Mouse (Mus musculus) lung, postnatal 4 days (tissue): ENCODE measurements around the gene Pkn1.

Experiments
- DNase-seq, 2 experiments: peaks; one replicate each; pipeline ENCODE4 v3.0.0; 2021

Gene Pkn1

GRCm38 (mm10) chr8:83723447-83724083 is 24.6 kb upstream of the Pkn1 start:
- DNase-seq = no peak

DNA sequence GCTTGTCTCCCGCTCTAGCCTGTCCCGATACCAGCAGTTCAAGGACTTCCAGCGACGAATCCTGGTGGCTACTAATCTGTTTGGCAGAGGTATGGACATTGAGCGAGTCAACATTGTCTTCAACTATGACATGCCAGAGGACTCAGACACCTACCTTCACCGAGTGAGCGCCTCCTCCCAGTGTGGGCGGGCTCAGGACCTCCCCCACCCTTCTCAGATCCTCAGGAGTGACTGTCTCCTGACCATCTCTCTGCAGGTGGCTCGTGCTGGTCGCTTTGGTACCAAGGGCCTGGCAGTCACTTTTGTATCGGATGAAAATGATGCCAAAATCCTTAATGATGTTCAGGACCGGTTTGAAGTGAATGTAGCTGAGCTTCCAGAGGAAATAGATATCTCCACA is 23.7 kb upstream of the Pkn1 start:
- DNase-seq = no peak

DNA sequence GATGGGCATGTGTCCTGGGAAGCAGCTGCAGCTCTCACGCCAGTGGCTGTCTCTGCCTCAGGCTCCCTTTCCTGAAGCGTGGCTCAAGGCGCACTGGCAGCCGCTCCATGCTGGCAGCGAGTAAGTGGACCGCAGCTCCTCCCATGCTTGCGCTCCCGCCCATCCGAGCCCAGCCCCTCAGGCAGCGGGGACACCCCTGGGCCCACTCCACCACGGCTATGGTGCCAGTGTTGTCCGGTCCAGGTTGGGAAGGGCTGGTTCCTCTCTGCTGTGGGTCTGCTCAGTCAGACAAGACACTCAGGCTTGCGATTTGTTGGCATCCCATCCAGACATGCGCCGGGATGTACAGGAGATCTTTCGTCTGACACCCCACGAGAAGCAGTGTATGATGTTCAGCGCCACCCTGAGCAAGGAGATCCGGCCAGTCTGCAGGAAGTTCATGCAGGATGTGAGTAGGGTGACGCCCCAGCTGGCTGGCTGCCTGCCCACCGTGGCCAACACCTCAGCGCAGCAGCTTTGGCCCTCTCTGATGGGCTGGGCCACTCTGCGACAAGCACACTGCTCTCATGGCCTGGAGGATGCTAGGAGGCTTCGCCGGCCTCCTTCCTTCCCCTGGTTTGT is 22.5 kb upstream of the Pkn1 start:
- DNase-seq = peak; percentile 86 to 93

DNA sequence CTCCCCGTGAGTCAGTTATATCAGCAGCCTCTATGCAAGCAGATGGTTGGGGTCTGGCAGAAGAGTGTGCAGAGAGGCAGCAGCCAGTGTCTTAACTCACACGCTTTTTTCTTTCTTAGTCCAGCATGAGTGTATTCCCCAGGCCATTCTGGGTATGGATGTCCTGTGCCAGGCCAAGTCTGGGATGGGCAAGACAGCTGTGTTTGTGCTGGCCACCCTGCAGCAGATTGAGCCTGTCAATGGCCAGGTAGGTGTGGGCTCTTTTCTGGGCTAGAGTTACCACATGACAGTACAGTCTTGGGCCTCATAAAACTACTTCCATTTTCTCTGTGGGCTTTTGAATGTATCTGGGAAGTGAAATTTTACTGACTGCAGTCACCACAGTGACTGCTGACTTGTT is 20.7 kb upstream of the Pkn1 start:
- no peak for DNase-seq

- DNase-seq = no peak
Observed at GRCm38 (mm10) chr8:83719048-83719447, 20.1 kb upstream of the Pkn1 start.

DNA sequence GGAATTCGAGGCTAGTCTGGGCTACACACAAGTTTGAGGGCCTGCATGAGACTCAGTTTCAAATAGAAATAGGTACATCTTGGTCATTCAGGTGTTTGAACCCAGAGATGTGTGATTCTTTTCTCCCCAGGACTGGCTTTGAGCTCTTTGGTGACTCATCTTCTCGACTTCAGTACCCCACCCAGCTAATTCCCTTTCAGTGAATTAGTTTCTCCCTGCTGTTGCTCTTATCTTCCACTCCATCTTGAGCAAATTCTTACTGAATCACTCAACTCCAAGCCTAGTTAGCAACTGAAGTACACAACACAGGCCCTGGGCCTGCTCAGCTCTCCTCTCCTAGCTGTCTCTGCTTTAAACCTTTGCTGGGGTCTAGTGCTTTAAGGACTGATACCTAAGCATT is 17.6 kb upstream of the Pkn1 start:
- DNase-seq = no peak

DNA sequence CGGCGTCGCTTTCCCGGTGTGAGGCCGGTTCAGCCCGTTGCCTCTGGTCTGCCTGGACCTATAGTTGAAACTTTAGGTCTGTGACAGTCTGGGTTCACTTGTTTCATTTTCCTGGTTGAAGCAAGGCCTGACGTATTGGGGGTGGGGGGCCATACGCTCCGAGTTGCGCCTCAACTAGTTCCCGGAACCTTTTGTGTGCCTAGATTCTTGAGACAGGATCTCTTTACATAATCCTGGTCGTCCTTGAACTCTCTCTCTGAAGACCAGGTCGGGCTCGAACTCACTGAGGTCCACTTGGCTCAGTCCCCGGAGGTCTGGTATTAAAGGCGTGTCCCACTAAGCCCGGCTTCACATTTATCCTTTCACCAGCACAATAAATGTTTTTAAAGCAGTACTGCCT is 16.8 kb upstream of the Pkn1 start:
- no peak for DNase-seq

DNA sequence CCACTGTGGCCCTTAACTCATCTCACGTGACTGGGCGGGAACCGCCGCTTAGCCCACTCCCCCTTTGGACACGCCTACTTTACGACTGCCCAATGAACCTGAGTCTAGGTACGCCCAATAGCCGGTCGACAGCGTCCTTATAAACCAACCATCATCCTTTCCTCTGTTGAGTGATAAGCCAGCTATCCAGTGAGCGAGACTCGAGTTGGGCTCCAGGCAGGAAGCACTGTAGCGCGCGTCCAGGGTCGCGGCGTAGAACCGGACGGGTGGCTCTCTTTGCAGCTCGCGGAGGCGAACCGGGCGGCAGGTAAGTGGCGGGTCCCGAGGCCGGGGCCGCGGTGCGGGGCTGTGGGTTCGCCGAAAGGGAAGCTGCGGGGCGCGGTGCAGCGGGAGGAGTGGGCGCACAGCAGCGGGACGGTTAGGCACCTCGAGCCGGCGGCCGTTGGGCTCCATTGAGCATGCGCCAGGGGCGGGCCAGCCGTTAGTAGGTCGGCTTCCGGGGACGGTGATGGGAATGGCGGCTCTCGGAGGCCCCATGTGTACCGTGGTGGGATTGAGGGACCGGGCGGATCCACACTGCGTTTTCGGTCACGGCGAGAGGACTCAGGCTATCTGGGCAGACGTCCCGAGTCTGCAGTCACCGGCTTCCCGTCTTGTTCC is 16.2 kb upstream of the Pkn1 start, which contains the start of gene Ddx39:
Ddx39 (plus strand) TSS at position 147 of the 660 bp plus-strand sequence.
- peak; percentile 97 for DNase-seq

DNA sequence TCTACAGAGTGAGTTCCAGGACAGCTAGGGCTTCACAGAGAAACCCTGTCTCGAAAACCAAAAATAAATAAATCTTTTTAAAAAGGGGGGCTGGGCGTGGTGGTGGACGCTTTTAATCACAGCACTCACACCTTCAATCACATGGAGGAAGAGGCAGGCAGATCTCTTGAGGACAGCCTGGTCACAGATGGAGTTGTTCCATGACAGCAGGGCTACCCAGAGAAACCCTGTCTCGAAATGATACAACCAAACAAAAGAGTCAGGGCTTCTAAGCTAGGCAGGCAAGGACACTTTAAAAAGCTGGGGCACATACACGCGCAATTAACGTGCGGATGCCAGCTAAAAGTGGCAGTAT is 15.7 kb upstream of the Pkn1 start:
- DNase-seq = no peak

DNA sequence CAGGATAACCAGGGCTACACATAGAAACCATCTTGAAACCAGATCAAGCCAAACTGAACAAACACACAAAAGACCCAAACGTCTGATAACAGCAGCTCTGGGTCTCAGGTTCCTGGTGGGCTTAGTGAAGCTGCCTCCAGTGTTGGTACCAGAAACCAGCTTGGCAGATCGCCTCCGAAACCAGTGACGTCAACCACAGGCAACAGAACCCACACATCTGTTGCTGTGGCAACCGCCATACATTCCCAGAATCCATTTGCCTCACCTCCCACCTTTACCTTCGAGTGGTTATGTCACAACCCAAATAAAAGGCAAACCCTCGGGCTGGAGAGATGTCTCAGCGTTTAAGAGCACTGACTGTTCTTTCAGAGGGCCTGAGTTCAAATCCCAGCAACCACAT is 8.6 kb upstream of the Pkn1 start:
- no peak for DNase-seq

- no peak for DNase-seq
Observed at GRCm38 (mm10) chr8:83706411-83706810, 7.4 kb upstream of the Pkn1 start.

- DNase-seq = no peak
Observed at GRCm38 (mm10) chr8:83703426-83703825, 4.4 kb upstream of the Pkn1 start.

GRCm38 (mm10) chr8:83700423-83701085 is 1.6 kb upstream of the Pkn1 start:
- DNase-seq = no peak

DNA sequence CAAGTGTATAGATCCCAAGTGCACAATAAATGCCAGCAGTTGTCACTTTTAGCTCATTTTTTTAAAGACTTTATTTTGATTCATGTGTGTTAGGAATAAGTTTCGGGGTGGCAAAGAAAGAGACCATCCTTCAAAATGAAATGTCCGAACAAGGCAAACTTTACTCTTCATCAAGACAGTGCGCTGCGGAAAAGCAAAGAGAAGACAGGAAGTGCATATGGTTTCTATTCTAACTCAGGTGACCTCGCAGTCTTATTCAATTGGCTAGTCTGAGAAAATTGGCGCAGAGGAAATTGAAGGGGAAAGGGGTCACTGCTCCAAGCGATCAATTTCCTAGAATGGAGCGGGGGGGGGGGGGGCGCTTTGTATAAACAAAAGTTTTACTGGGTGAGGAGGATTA is 587 bp upstream of the Pkn1 start:
- no peak for DNase-seq

- DNase-seq = peak; percentile 70 to 71
Observed at GRCm38 (mm10) chr8:83698291-83698660, 703 bp downstream of the Pkn1 start.

DNA sequence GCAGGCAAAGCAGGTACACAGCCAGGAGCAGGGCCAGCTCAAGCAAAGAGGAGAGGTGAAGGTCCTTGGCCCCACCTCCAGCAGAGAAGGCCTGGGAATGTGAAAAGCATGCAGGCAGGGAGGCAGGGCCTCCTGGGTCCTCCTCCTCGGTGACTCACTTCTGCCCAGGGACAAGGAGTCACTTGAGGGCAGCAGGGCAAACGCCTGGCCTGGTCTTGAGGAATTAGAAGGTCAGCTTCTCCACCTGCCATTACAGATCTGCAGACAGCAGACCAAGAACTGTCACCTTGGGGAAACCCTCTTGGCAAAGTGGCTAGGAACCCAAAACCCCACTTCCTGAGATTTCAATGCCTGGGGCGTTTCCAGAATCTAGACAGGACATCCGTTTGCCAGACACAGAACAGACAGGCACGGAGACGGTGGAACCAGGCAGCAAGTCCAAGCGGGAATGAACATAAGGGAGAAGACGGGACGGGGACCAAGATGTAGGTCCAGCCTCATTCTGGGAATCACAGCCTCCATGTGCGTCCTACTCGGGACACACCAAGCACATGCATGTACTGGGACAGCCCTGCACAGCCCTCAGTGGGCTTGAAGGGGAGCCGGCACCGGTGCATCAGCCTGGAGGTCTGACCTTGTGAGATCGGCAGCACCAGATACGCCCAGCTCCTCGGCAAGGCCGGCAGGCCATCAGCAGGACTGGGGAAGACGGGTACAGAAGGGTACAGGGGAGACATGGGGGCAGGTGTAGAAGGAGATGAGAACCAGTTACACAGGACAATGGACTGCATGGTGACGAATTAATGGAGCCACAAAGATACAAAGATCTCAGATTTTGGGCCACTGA is 1.4 kb downstream of the Pkn1 start:
- DNase-seq = peak; percentile 72 to 81

- peak; percentile 53 to 58 for DNase-seq
Observed at GRCm38 (mm10) chr8:83695351-83696106, 3.5 kb downstream of the Pkn1 start.

- DNase-seq = no peak
Observed at GRCm38 (mm10) chr8:83694369-83695160, 4.4 kb downstream of the Pkn1 start.

- peak; percentile 57 to 60 for DNase-seq
Observed at GRCm38 (mm10) chr8:83693609-83694236, 5.3 kb downstream of the Pkn1 start.

DNA sequence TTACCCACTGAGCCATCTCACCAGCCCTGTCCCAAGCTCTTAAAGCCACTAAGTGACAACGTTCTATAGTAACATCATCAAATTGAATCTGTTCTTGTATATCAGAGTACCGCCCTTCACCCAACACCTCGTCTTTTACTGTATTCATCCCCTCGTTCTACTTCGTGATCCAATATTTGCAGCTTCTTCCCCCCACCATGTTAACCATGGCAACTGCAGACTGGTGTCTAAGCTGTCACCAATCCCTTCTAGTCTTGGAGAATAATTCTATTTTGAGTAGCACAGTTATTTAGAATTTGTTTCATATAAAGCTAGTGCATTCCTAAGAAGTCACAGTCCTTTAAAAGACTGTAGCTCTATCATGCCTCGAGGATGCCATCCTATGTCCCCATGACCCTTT is 9.7 kb downstream of the Pkn1 start:
- DNase-seq = no peak

DNA sequence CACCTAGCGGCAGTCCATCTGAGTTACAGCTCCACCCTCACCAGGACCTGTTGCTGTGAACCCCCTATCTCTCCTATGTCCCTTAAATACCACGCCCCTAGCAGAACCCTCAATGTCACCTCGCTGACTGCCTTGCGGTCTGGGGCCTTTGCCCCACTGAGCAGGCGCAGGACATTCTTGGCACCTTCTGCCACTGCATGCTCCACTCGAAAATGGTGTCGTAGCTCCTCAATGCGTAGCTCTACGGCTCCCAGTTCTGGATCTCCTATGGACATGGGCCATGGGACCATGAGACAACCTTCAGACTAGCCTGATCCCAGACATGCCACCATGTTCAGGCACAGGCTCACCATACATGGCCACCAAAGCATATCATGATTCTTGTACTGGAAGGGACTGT is 14.5 kb downstream of the Pkn1 start:
- no peak for DNase-seq
